Mouse (Mus musculus): ENCODE measurements at regions not wholly inside any gene's neighbourhood (a gene's known extent, or its start where the extent isn't known, plus 50 kb on each side); places are given as distances from the start of the nearest gene placed in this dataset.
"Not testable (repeated sequence)": the region's sequence is repeated elsewhere in the genome, so short reads cannot be mapped to it uniquely, and the experiment has no call there.

DNA sequence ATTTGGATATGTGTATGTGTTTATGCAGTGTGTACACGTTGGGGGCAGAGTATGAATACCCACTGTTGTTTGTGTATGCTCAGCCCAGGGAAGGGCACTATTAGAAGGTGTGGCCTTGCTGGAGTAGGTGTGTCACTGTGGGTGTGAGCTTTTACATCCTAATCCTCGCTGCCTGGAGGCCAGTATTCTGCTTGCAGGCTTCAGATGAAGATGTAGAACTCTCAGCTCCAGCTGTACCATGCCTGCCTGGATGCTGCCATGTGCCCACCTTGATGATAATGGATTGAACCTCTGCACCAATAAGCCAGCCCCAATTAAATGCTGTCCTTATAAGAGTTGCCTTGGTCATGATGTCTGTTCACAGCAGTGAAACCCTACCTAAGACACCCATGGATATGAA, 155.4 kb downstream of the Enc1 start:
- DNase-seq (ENCODE audit: low read depth, low spot score): not testable (repeated sequence)

GRCm38 (mm10) chr13:97394756-97395454, 154.0 kb downstream of the Enc1 start:
- no peak for DNase-seq (ENCODE audit: low read depth, low spot score)

DNA sequence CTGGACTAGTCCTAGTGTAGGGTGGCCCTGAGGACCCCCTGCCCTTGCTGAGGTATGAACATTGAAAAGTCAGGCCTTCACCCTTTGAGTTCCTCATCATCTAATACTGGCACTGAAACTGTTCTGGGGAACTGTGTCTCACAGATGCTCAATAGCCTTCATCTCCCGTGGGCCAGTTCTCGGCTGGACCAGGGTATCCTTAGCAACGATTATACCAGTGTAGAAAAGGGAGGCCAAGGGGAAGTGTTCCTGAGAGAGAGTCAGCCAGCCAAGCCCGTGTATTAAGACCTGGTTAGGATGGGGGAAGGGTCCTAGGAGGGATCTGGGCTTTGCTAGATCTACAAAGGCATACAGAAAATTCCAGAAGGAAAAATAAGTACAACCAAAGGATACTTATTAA, 153.2 kb downstream of the Enc1 start:
- no peak for DNase-seq (ENCODE audit: low read depth, low spot score)

GRCm38 (mm10) chr13:97393456-97393855, 152.6 kb downstream of the Enc1 start:
- DNase-seq (ENCODE audit: low read depth, low spot score): no peak

GRCm38 (mm10) chr13:97390449-97390930, 149.6 kb downstream of the Enc1 start:
- peak; percentile 92 for DNase-seq (ENCODE audit: low read depth, low spot score)

GRCm38 (mm10) chr13:97388851-97389479, 148.1 kb downstream of the Enc1 start:
- no peak for DNase-seq (ENCODE audit: low read depth, low spot score)

GRCm38 (mm10) chr13:97386511-97386910, 145.6 kb downstream of the Enc1 start:
- DNase-seq (ENCODE audit: low read depth, low spot score): no peak

DNA sequence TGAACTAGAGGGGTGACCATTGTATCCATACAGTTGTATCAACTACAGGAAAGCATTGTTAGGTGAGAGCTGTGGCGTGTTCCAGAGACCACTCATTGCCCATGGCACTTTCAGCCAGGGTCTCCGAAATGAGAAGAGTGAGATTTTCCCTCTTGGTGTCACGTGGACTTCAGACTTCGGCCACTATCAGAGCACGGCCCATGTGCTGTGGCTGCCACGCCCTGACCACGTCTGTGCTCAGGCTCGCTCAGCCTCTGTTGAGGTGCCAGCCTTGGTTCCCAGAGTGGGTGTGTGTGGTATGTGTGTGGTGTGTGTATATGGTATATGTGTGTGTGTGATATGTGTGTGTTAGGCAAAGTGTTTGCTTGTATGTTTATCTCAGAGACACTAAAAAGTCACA, 144.6 kb downstream of the Enc1 start:
- DNase-seq (ENCODE audit: low read depth, low spot score): no peak

- DNase-seq (ENCODE audit: low read depth, low spot score): no peak
These were observed 143.3 kb downstream of the Enc1 start for GRCm38 (mm10) chr13:97384091-97384777.

- DNase-seq (ENCODE audit: low read depth, low spot score): no peak
These were observed 142.4 kb downstream of the Enc1 start for GRCm38 (mm10) chr13:97383351-97383750.

DNA sequence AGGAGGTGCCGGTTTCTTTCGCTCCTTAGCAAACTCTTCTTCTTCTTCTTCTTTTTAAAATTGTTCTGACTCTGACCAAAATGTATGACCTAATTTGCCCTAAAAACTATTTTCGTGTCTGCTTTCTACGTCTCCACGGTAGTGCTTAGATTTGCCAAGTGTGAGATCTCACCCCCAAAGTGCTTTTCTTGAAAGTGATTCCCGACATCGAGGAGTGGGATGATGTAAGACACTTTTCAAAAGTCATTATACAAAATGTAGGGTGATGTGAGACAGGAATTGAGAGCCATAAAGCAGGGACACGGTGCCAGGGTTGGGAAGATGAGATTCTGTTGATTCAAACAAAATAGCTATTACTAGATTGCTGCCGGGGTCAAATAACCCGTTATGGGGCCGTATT, 139.5 kb downstream of the Enc1 start:
- no peak for DNase-seq (ENCODE audit: low read depth, low spot score)

GRCm38 (mm10) chr13:97376232-97376523, 135.3 kb downstream of the Enc1 start:
- DNase-seq (ENCODE audit: low read depth, low spot score): no peak

DNA sequence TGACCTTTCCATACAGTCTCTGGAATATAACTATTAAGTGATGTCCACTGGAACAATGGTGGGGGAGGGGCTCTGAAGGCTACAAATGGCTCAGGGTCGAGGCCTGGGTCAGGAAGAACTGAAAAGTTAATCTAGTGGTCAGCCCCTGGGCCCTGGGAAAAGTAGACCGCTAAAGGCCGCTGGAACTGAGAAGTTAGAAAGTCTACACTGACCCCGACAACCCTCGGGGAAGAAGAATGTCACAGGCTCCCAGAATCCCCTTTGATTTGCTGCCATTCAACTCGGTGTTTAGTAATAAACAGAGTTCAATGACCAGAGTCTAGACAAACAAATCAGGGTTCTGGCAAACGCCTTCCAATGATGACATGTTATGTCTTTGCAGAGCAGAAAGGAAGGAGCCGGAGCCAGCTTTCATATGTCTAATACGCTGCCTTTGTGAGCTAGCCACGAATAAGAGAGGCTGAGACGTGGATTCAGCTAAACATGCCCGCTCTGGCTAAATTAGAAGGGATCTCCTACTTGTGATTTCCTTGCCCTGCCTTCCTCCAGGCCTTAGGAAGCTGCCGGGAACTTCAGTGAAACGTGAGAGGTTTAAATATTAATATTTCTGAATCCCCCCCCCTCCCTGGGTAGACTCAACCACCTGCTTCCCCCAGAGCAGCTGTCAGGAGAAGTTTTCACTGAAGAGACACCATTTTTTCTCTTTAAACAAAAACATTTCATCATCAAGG, 134.8 kb downstream of the Enc1 start:
- no peak for DNase-seq (ENCODE audit: low read depth, low spot score)

GRCm38 (mm10) chr13:97372348-97372747, 131.4 kb downstream of the Enc1 start:
- no peak for DNase-seq (ENCODE audit: low read depth, low spot score)

DNA sequence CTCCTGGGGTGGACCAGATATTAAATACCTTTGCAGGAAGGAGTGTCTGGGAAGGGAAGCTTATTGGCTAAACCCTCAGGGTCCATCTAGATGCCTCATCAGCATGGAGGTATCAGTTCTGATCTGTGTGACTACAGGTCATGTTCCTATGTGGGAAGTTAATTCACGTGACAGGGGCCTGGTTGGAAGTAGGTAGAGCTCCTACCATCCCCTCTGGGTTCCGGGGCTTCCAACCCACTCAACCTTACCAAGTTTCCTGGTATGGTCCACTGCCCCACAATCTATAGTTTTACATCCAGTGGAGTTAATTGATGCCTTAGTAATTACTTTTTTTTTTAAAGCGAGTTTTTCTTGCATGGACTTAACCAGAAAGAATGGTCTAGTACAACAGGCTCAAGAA, 130.3 kb downstream of the Enc1 start:
- DNase-seq (ENCODE audit: low read depth, low spot score): no peak

GRCm38 (mm10) chr13:97366723-97367122, 125.8 kb downstream of the Enc1 start:
- DNase-seq (ENCODE audit: low read depth, low spot score): no peak

- no peak for DNase-seq (ENCODE audit: low read depth, low spot score)
These were observed 124.8 kb downstream of the Enc1 start for GRCm38 (mm10) chr13:97365557-97366244.

DNA sequence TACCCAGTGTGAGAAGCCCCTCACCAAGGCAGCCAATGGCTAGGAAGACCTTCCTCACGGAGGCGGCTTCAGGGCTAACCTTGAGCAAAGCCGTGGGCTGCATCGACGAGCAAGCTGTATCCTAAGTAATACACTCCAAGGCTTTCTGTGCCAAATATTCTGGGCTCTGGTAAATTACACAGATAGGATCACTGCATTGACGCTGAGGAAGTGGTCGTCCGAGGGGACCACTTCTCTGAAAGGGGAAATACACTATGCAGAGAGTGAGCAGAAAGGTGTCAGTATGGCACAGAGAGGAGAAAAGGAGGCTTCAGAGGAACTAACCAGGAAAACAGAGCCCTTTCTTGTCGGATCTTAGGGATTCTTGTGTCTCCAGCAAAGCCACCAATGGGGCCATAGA, 124.1 kb downstream of the Enc1 start:
- DNase-seq (ENCODE audit: low read depth, low spot score): no peak

- no peak for DNase-seq (ENCODE audit: low read depth, low spot score)
These were observed 122.9 kb downstream of the Enc1 start for GRCm38 (mm10) chr13:97363765-97364164.

GRCm38 (mm10) chr13:97363214-97363613, 122.3 kb downstream of the Enc1 start:
- no peak for DNase-seq (ENCODE audit: low read depth, low spot score)

- no peak for DNase-seq (ENCODE audit: low read depth, low spot score)
These were observed 119.6 kb downstream of the Enc1 start for GRCm38 (mm10) chr13:97360551-97360950.

All from telencephalon, adult 2 months (tissue).